Mouse (Mus musculus) embryonic facial prominence, embryonic 11.5 days (tissue): ENCODE data around the gene Abhd12. TPM values are rescaled to one million over a fixed set of nuclear protein-coding genes. Genes with fewer than 3 reads are reported as not detected.

Source experiments
- ATAC-seq: fragments of 200-750 bp; cut with Nextera tagmentation; replicated peaks from 2 replicates; pipeline ENCODE4 v1.8.0; 2017; ENCODE audit warnings: low read depth; ENCODE audit not compliant: insufficient number of reproducible peaks, low FRiP score, low TSS enrichment
- DNase-seq: peaks from one replicate; pipeline ENCODE4 v3.0.0-alpha.2; 2015; ENCODE audit warnings: low spot score
- H3K27ac ChIP-seq: fragments of 300-500 bp; sonication (generic); replicated peaks from 2 replicates; pipeline ENCODE4 v1.5.1; 2014; ENCODE audit warnings: mild to moderate bottlenecking, low read depth, low read length, control low read depth
- H3K27me3 ChIP-seq: fragments of 300-500 bp; sonication (generic); 2 replicates; pipeline ENCODE4 v1.6.1; 2014; ENCODE audit warnings: mild to moderate bottlenecking, low read length, moderate library complexity, mixed read lengths; ENCODE audit not compliant: control insufficient read depth, insufficient read depth
- H3K36me3 ChIP-seq: fragments of 300-500 bp; sonication (generic); replicated peaks from 2 replicates; pipeline ENCODE4 v1.6.1; 2014; ENCODE audit warnings: low read depth, mild to moderate bottlenecking, low read length, moderate library complexity, mixed read lengths; ENCODE audit not compliant: control insufficient read depth, insufficient read depth
- H3K4me1 ChIP-seq: fragments of 300-500 bp; sonication (generic); 2 replicates; pipeline ENCODE4 v1.6.1; 2014; ENCODE audit warnings: low read length, mixed read lengths; ENCODE audit not compliant: control insufficient read depth, insufficient read depth
- H3K4me2 ChIP-seq: fragments of 300-500 bp; sonication (generic); 2 replicates; pipeline ENCODE4 v1.6.1; 2014; ENCODE audit warnings: low read depth, mild to moderate bottlenecking, control low read depth, low read length, moderate library complexity
- H3K4me3 ChIP-seq: fragments of 300-500 bp; sonication (generic); 2 replicates; pipeline ENCODE4 v1.5.1; 2014; ENCODE audit warnings: low read depth, low read length, control low read depth
- H3K9ac ChIP-seq: fragments of 300-500 bp; sonication (generic); replicated peaks from 2 replicates; pipeline ENCODE4 v1.6.1; 2014; ENCODE audit warnings: mild to moderate bottlenecking, control low read depth, low read length
- H3K9me3 ChIP-seq: fragments of 300-500 bp; sonication (generic); replicated peaks from 2 replicates; pipeline ENCODE4 v1.6.1; 2016; ENCODE audit warnings: mild to moderate bottlenecking, low read length, inconsistent platforms, mixed read lengths; ENCODE audit not compliant: control insufficient read depth
- WGBS: fragments of 180-500 bp; shearing (Covaris S2); extraction: QIAGEN DNeasy Blood & Tissue Kit; methylation state at CpG from one replicate; pipeline ENCODE4 v1.1.7; 2014; 5-methylcytosine and 5-hydroxymethylcytosine counted together
- polyA plus RNA-seq: library from polyadenylated mRNA; unstranded; fragments of >200 nt; fragmentation: Nextera tagmentation; extraction: Ambion mirVana; gene quantifications from 2 replicates; pipeline ENCODE4 v1.2.1, GENCODE M21; 2014

Abhd12 gene
- polyA plus RNA-seq, 1 experiment from 2014 or later, result 54.9 TPM

DNA sequence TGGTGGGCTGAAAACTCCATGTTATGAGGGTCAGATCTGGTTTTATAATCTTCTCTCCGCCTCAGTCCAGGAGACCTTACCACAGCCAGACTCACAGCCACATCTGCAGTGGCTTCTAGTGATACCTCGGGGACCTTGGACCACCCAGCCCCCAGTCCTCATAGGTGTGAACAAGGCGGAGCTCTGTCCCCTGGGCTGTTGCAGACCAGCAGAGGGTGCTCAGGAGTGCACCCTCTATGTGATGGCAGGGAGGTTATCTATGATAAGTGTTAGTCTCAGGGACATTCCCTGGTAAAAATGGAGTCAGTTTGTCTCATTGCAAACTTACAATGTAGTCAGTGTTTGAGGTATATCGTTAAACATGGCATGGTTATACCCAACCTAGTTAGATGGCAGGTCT lies 75.9 kb downstream of the Abhd12 start:
- Histone ChIP-seq H3K27ac (no peak overlapping the region), H3K4me3 (no peak overlapping the region), H3K4me2 (no peak overlapping the region), H3K9ac (no peak overlapping the region), H3K27me3 (no peaks in the 10 kb centered on the region), H3K9me3 (no peaks in the 10 kb centered on the region), H3K4me1 (no peaks in the 10 kb centered on the region), H3K36me3 (no peaks in the 10 kb centered on the region; the same call in none of the 2 replicates)
- no peak for DNase-seq
- 79% methylated on average over 4 of the region's 4 CpGs for WGBS
- no peak for ATAC-seq

DNA sequence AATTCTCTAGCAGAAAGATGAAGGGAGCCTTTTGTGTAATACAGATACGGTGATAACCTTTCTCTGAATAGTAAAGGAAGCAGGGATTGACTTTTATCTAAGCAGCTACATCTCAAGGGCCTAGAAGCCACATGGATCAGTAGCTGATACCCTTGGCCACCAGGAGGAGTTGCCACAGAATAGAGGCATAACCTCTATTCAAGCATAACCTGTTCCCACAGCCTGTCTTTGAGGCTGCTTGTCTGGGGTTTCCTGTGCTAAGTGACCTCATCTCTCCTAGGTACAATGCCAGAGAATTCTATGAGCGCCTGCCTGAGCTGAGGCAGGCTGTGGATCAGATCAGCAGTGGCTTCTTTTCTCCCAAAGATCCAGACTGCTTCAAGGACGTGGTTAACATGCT lies 76.4 kb downstream of the Abhd12 start:
- Histone ChIP-seq H3K9ac (no peak overlapping the region), H3K4me1 (no peaks in the 10 kb centered on the region), H3K36me3 (no peaks in the 10 kb centered on the region; the same call in none of the 2 replicates), H3K9me3 (no peaks in the 10 kb centered on the region), H3K4me3 (no peak overlapping the region), H3K27me3 (no peaks in the 10 kb centered on the region), H3K4me2 (no peak overlapping the region), H3K27ac (no peak overlapping the region)
- 86% methylated on average over 3 of the region's 3 CpGs for WGBS
- no peak for ATAC-seq
- DNase-seq, result no peak

- Histone ChIP-seq H3K9ac (no peak overlapping the region), H3K27me3 (no peaks in the 10 kb centered on the region), H3K4me3 (no peak overlapping the region), H3K4me1 (no peaks in the 10 kb centered on the region), H3K27ac (no peak overlapping the region), H3K36me3 (no peaks in the 10 kb centered on the region; the same call in none of the 2 replicates), H3K9me3 (no peaks in the 10 kb centered on the region), H3K4me2 (no peak overlapping the region)
- WGBS, result 85% methylated on average over 3 of the region's 3 CpGs
- DNase-seq, result no peak
- no peak for ATAC-seq
Measured at GRCm38 (mm10) chr2:150826426-150826825, 78.1 kb downstream of the Abhd12 start.

DNA sequence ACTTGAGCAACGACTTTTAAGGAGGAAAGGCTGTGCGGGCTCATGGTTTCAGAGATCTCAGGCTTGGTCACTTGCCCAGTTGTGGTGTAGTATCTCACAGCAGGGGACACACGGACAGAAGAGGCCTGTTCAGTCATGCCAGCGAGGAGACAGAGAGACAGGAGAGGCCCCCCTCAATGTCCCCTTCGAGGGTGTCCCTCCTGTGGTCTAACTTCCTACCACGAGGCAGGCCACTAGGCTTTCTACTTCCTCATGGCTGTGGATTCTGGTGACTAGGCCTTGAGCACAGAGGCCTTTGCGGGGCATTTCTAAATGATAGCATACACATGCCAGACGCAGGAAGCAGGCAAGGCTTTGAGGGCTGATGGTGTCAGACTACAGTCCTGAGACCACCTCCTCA lies 81.6 kb downstream of the Abhd12 start:
- DNase-seq, result no peak
- 91% methylated on average over 8 of the region's 8 CpGs for WGBS
- Histone ChIP-seq H3K27ac (no peak overlapping the region), H3K9me3 (no peaks in the 10 kb centered on the region), H3K4me1 (no peaks in the 10 kb centered on the region), H3K9ac (no peak overlapping the region), H3K27me3 (no peaks in the 10 kb centered on the region), H3K4me2 (no peak overlapping the region), H3K36me3 (no peaks in the 10 kb centered on the region; the same call in 1 of the 2 replicates), H3K4me3 (no peak overlapping the region)
- ATAC-seq, result no peak

DNA sequence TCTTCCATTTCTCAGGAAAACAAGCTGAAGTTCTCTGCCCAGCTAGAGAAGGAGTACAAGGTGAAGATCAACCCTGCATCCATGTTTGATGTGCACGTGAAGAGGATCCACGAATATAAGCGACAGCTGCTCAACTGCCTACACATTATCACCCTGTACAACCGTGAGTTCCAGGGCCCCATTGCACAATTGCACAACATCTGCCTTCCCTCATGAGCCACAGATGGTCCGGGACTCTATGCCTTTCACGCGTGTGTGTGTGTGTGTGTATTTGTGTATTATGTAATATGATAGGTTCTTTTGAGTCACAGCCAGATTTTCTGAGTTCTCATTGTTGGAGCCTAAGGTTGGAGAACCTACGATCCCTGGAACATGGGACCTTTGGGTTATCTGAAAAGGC lies 83.8 kb downstream of the Abhd12 start:
- Histone ChIP-seq H3K36me3 (no peaks in the 10 kb centered on the region; the same call in none of the 2 replicates), H3K4me3 (no peak overlapping the region), H3K27ac (no peak overlapping the region), H3K9ac (no peak overlapping the region), H3K4me2 (no peak overlapping the region), H3K9me3 (no peaks in the 10 kb centered on the region), H3K27me3 (no peaks in the 10 kb centered on the region), H3K4me1 (no peaks in the 10 kb centered on the region)
- no peak for ATAC-seq
- 92% methylated on average over 8 of the region's 8 CpGs for WGBS
- DNase-seq, result no peak

GRCm38 (mm10) chr2:150818742-150819141 lies 85.8 kb downstream of the Abhd12 start:
- Histone ChIP-seq H3K4me1 (no peaks in the 10 kb centered on the region), H3K9ac (no peak overlapping the region), H3K4me2 (no peak overlapping the region), H3K36me3 (no peaks in the 10 kb centered on the region; the same call in none of the 2 replicates), H3K27ac (no peak overlapping the region), H3K4me3 (no peak overlapping the region), H3K27me3 (no peaks in the 10 kb centered on the region), H3K9me3 (no peaks in the 10 kb centered on the region)
- no peak for ATAC-seq
- DNase-seq, result no peak
- WGBS, result 92% methylated on average over 8 of the region's 8 CpGs

GRCm38 (mm10) chr2:150816676-150817402 lies 87.7 kb downstream of the Abhd12 start:
- H3K4me1 ChIP-seq, result no peaks in the 10 kb centered on the region
- DNase-seq (no peak), ATAC-seq (no peak)
- no peak overlapping the region for H3K27ac ChIP-seq
- H3K9ac ChIP-seq, result no peak overlapping the region
- 88% methylated on average over 18 of the region's 18 CpGs for WGBS
- no peaks in the 10 kb centered on the region for H3K27me3 ChIP-seq
- H3K4me3 ChIP-seq, result no peak overlapping the region
- no peaks in the 10 kb centered on the region; the same call in none of the 2 replicates for H3K36me3 ChIP-seq
- H3K4me2 ChIP-seq, result no peak overlapping the region
- H3K9me3 ChIP-seq, result no peaks in the 10 kb centered on the region

GRCm38 (mm10) chr2:150812816-150813215 lies 91.7 kb downstream of the Abhd12 start:
- Histone ChIP-seq H3K4me1 (no peaks in the 10 kb centered on the region), H3K27ac (no peak overlapping the region), H3K27me3 (no peaks in the 10 kb centered on the region), H3K9ac (no peak overlapping the region), H3K9me3 (no peaks in the 10 kb centered on the region), H3K36me3 (no peaks in the 10 kb centered on the region; the same call in 1 of the 2 replicates), H3K4me3 (no peak overlapping the region), H3K4me2 (no peak overlapping the region)
- no peak for DNase-seq
- ATAC-seq, result no peak
- 90% methylated on average over 6 of the region's 6 CpGs for WGBS
